Mouse (Mus musculus) left cerebral cortex, postnatal 14 days (tissue): ENCODE results near the gene Trim14. TPM values are rescaled to one million over a fixed set of nuclear protein-coding genes. Genes with fewer than 3 reads are reported as not detected.
A peak's percentile ranks its signal among the peaks of the same experiment; 100 is the strongest.

Experiments
- DNase-seq, 2 experiments: peaks; one replicate each; pipeline ENCODE4 v3.0.0; 2021 to 2022; ENCODE audit warnings: low spot score in 2 of 2, mixed read lengths in 1 of 2
- intact Hi-C: fragments of 180-260 bp; cut with DNase I; formaldehyde crosslinking; loops from one replicate; pipeline ENCODE4 v1.15.1; 2025
- total RNA-seq, 2 experiments: library from RNA; stranded (reverse); gene quantifications; 2 replicates each; pipeline ENCODE4 v1.2.3; 2021

Gene Trim14
- total RNA-seq, 2 experiments from 2014 or later, result 0.47 to 1.5 TPM

DNA sequence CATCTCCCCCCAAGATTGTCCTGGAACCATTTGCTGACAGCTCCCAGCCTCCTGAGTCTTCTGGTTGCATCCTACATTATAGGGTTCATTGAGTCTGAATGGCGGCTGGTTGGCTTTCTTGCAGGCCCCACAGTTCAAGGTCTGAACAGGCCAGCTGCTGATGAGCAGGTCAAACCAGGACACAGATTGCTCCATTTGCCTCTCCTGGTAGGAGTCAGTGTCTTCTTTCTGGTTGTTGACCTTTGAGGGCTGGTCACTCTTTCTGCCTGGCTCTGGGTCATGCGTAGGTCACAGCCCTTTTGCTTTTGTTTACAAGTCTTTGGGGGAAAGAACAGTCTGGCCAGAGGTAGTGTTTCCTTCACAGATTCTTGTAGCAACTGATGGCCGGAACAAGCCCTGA, 37.4 kb downstream of the Trim14 start:
- DNase-seq, result no peak
- intact Hi-C loops, result loop anchor here (5.0 kb wide), 1 partner anchor 159 kb away; no protein-coding TSS in a partner anchor

DNA sequence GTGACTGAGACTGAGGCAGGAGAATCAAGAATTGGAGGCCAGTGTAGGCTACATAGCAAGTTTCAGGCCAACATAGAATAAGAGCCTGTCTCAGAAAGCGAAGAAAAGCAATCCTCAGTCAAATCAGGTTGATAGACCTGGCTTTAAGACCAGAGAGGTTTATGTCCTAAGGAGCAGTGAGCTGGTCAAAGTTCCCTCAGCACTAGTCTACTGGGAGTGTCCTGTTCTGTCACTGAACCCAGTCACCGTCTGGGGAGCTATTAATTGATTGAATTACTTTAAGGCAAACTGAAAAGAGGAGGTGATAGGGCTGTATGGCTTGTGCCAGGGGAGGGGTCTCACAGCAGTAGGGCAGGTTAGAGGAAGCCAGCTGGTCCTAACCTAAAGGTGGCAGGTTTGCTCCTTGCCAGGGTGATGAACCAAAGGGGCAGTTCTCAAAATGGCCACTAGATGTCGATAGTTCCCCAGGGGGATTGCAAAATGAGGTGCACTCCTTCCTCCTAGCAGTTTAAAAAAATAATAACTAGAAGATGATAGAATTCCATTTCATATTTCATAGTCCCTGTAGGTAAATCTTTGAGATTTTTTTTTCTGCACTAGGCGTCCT, 38.6 kb downstream of the Trim14 start:
- intact Hi-C loops, result loop anchor here (5.0 kb wide), 1 partner anchor 160 kb away; no protein-coding TSS in a partner anchor
- DNase-seq, result peak; percentile 51 to 71

DNA sequence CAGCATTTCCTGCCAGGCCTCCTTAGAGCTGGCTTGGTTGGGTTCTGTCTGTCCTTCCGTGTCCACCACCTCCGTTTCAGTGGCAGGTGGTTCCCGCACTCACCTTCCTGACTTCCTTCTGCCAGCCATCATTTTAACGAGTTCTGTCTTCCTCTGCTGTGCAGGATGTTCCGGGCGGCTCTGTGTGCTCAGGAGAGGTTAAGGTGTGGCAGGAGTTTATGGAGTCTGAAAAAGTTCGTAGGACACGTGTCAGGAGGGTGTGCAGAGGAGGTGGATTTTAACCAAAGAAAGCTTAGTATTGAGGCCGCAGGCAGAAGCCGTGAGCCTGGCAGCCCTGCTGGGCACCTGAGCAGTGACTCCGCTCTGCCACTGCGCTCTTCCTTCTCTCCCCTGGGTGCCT, 40.4 kb downstream of the Trim14 start:
- no peak for DNase-seq
- intact Hi-C loops, result loop anchor here (5.0 kb wide), 1 partner anchor 162 kb away; no protein-coding TSS in a partner anchor

DNA sequence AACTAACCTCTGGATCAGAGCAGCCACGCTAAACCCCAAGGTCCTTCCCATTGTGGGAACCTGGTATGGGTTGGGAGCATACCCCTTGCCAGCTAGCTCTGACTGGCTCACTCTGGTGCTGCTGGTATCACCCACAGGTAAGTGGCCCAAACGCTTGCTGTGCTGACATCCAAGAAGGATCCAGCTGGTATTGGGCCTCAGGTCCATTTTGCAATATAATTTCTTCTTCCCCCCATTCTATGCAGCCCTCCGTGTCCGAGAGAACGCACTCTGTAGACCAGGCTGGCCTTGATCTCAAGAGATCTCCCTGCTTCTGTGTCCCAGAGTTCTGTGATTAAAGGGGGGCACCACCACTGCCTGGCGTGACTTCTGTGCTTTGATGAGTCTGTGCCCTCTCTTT, 42.9 kb downstream of the Trim14 start:
- no peak for DNase-seq
- intact Hi-C loops, result no loop called here

DNA sequence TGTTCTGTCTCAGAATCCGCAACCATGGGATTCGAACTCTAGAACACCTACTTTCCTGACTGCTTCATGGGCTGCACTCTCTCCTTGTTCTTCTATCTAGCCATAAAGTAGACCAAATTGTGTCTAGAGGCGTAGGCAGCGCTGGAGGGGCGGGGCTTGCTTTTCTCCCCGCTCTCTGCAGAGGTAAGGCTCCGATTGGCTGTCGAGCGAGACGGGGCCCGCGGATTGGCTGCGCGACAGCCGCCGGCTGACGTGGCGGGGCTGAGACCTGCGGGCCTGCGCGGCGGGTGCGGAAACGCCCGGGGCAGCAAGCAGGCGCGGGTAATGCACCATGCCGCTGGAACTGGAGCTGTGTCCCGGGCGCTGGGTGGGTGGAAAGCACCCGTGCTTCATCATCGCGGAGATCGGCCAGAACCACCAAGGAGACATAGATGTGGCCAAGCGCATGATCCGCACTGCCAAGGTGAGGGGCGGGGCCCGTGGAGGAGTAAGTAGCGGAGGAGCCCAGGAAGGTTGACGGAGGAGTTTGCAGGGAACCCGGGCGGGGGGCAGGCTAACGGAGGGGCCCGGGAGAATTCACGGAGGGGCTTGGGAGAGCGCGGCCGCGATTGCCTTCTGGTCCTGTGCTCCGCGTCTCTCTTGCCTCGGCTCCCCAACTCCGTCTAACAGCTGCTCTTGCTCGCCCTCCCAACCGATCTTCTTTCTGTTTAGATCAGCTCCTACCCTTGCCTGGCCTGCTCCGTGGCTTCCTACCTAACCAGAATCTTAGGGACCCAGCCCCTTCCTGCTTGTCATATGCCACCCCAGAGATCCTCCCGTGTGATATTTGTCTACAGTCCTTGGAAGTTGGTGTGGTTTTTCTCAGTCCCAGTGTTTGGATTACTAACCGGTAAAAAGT, 46.7 kb downstream of the Trim14 start, which contains the start of gene Nans:
TSS of gene Nans (plus strand) at position 221 of the 898 bp plus-strand sequence.
- DNase-seq, result peak; percentile 93 to 94
- intact Hi-C loops, result no loop called here

DNA sequence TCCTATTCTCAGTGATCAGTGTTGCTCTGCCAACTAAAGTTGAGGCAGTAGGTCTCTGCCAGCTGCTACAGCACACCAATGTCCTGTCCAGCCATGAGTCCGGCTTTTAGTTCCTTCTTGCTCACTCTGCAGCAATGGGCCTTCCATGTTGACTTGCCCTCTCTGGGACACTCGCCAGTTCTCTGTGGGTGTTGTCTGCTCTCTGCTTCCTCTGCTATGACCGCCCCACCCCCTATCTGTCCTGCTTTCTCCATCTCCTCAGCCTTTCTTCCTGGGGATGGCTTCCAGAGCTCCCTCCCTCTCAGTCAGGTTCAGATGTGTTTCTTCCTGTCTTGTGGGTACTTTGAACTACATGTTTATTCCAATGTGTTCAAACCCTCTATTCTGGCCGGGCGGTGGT, 48.6 kb downstream of the Trim14 start:
- intact Hi-C loops, result no loop called here
- peak; percentile 64 to 67 for DNase-seq

DNA sequence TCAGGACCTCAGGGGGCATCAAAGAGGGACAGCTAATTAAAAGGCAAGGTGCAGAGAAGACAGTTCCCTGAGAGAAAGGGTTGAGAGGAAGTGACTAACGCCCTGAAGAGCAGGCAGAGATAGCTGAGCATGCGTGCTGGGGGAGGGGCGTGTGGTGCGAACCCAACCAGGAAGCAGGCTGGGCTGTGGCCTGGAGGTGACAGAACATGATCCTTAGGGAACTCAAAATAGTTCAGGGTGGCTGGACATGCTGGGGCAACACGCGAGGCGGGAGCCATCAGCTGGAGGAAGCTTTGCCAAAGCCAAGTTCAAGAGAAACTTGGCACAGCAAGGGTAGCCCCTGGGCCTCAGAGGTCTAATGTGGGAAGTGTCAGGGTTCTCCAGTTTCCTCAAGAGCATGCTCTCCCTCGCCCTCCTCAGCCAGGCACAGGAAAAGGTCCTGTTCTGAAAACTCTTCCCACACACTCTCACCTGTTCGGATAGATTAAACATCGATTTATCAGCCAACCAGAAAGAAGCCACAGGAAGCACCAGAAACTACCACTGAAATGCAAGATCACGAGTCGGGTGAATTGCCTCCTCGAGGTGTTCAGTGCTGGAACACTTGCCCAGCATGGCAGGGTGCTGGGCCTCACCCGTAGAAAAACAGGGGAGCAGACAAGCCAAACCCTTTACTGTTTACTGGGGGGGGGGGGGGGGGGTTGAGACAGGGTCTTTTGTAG, 50.1 kb downstream of the Trim14 start:
- peak; percentile 54 to 58 for DNase-seq
- intact Hi-C loops, result no loop called here

DNA sequence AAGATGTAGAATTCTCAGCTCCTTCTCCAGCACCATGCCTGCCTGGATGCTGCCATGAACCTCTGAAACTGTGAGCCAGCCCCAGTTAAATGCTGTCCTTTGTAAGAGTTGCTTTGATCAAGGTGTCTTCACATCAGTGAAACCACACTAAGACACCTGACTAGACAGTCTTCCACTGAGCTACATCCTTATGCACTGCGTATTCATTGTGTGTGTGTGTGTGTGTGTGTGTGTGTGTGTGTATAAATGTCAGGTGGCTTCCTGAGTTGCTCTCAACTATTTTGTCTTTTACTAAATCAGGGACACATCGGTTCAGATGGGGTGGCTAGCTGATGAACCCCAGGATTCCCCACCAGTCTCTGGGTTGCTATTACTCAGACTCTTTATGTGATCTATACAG, 56.9 kb downstream of the Trim14 start:
- intact Hi-C loops, result no loop called here
- DNase-seq, result no peak

DNA sequence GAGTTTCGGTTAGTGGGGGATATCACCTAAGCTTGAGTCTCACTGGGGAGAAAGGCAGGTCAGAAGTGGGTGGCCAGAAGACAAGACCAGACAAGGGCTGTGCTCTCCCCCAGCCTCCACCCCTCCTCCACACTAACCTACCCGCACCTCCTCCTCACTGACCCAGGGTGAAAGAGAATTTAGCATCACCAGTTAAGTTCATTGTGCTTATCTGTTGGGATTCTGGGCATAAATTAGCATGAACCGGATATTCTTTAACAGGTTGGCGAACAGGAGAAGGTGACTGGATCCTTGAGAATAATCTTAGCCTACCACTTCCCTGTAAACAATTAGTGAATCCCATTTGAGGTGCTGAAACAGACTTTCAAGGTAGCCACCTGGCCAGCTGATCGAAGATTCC, 60.8 kb downstream of the Trim14 start:
- DNase-seq, result no peak
- intact Hi-C loops, result no loop called here

DNA sequence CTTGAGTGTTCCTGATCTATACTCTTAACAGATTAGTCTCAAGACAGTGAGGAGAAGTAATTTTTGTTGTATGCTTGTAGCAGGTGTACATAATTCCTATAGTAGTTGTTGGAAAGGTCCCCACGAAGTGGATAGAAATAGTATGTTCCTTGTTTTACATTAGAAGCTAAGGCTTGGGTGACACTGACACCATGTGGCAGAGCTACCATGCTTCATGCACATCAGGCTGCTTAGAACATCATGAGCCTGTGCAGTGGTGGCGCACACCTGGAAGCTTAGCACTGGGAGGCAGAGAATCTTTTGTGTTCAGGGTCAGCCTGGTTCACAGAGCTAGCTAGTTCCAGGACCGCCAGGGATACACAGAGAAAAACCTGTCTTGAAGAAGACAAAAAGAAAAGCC, 70.2 kb downstream of the Trim14 start:
- intact Hi-C loops, result no loop called here
- DNase-seq, result peak in 1 of 2 experiments; percentile 34

DNA sequence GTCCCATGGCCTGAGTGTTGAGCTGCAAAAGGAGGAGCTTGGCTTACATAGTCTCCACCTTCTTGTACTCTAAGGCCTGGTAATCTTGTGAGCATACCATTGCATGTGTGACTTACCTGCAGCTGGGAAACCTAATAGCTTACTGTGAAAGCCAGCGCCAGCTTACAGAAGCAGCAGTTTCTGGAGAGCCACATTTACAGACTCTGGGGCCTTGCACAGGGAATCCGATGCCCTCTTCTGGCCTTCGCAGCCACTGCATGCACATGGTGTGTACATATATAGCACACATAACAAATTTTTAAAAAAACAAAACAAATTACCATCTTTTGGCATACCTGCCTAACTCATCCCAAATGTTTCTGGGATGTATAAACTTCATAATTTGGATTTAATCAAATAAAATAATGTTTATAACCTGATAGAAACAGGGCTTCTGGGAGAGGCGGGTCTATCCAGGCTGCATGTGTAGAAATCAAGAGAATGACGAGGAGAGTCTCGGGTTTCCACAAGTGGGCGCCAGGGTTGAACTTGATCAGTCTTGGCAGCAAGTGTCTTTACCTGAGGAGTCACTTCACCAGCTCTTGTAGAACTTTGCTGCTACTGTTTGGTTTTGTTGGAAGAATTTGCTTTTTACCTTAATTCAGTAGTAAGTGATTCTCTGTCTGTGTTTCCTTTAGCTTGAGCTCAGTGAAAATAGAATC, 72.7 kb downstream of the Trim14 start:
- intact Hi-C loops, result no loop called here
- peak; percentile 45 to 46 for DNase-seq

DNA sequence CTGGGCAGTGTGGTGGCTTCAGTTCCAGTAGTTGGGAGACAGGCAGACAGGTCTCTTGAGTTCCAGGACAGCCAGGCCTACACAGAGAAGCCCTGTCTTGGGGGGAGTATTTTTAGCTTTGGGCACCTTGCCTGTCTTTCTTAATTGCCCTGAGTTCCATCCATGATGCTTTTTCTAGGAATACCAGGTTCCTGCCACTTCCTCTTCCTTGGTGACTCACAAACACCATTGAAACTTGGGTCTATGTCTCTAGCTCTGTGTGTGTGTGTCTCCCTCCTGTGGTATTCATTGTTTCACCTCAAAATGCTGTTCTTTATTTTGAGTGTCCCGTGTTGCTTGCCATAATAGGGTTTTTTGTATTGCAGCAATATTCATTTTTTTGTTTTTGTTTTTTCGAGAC, 77.5 kb downstream of the Trim14 start:
- peak in 1 of 2 experiments; percentile 13 for DNase-seq
- intact Hi-C loops, result loop anchor here (5.0 kb wide), 1 partner anchor 261 kb away; the partner anchor contains the start of gene Xpa

DNA sequence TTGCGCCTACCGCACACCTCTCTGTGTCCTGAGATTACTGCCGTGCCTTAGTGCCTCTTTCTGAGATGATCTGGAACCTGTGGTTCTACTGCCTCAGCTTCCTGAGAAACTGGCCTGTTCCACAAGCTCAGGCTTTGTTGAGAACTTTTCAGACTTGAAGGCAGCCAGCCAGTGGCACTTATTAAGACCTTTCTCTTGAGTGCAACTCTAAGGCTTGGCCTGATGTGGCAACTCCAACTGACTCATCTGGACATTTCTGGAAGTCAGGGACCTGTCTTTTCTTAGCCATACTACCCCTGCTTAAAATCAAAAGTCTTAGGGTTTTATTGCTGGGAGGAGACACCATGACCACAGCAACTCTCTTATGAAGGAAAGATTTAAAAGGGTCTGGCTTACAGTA, 78.8 kb downstream of the Trim14 start:
- intact Hi-C loops, result loop anchor here (5.0 kb wide), 1 partner anchor 260 kb away; the partner anchor contains the start of gene Xpa

DNA sequence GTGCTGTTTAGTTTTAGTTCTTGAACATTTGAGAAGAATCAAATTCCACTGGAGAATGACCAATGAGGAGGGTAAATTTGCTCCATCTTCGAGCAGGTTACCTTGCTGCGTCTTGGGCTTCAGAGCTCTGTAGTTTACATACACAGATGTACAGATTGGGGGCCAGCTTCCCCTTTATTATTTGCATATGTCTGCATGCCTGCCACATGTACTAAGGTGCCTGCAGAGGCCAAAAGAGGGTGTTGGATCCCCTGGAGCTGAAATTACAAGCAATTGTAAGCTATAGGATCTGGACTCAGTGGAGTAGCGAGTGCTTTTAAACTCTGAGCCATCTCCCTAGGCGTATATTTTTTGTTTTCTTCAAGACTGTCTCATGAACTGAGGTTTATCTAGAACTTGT, 79.2 kb downstream of the Trim14 start:
- no peak for DNase-seq
- intact Hi-C loops, result loop anchor here (5.0 kb wide), 1 partner anchor 259 kb away; the partner anchor contains the start of gene Xpa

More for the DNA sequence above, 78.8 kb downstream of the Trim14 start:
- DNase-seq, result no peak

DNA sequence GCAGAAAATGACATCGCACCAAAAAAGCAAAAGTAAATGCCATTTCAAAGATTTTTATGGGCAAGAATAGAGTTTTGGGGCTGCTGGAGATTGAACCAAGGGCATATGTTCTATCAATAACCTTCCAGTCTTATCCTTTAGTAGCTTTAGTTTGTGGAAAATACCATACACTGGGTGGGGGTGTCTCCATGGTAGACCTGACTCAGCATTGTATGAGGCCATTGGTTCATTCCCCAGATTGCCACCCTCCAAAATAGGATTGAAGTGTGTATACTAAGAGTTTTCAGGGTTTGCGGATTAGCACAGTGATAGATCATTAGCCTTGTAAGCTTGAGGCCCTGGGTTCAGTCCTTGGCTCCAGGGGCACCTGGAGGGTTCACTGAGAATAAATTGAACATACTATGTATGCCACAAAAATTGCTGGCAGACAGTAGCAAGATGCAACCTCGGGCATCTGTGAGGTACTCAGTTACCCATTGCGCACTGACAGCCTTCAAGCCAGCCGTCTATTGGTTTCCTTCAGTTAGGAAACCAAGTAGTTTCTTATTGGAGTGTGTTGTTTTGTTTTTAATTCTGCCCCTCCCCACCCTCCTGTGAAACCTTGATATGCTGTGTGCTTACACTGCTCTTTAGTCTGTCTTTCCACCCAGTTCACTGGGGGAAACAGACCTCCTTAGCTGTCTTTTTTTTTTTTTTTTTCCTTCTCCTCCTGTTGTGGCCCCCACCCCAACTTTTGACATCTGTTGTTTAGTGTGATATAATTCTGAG, 81.7 kb downstream of the Trim14 start:
- DNase-seq, result no peak
- intact Hi-C loops, result no loop called here

DNA sequence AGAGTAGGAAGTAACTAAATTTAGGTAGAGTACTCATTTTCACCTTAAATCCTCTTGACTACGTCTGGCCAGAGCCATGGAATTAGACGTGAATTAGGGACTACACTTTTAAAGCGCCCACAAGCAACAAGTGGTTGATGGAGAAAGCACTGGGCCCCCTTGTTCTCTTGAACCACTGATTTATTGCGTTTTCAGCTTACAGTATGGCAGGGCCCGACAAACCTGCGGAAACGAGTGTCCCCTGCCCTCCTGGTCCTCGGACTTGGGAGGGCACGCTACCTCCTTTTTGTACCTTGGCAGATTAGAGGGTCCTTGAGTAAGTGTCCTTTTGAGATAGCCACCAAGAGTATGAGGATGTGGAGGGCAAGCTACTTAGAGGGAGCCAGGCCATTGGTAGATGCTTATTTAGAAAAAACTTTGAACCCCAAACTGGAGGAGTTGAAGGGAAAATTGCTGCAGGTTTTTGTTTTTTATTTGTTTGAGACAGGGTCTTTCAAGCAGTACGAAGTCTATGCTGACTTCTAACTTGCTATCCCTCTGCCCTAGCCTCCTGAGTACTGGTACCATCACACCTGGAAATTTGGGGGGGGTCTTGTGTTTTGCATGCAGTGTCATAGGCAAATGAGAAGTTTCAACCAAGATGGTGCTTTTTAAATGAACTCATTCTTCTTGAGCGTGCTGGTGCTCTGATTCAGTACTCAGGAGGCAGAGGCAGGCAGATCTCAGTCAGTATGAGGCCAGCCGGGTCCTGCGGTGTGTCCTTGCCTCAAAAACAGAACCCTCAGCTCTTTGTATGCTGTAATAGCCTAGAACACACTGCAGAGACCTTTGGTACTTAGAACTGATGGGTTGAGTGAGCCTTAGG, 82.9 kb downstream of the Trim14 start:
- intact Hi-C loops, result no loop called here
- DNase-seq, result peak in 1 of 2 experiments; percentile 7

DNA sequence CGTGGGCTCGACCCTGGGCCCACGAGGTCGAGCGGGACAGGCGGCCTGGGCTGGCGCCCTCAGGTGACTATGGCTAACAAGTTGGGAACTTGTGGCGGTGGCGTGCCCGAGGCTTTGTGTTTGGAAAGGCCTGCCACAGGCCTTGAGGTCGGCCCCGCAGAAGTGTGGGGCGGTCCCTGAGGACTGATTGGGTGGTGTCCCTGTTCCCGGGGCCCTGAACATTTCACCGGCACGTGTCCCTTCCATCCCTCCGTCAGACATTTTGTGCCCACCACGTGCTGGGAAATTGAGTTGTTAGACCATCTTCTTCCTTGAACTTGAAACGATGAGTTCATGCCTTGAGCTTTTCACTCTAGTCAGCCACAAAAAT, 83.5 kb downstream of the Trim14 start:
- peak; percentile 40 to 57 for DNase-seq
- intact Hi-C loops, result no loop called here
